Mouse (Mus musculus): ENCODE data around the gene Pla2g2c. TPM values are rescaled to one million over a fixed set of nuclear protein-coding genes. Genes with fewer than 3 reads are reported as not detected.

Gene Pla2g2c
- polyA plus RNA-seq, 1 experiment from 2014 or later = 0.47 TPM

DNA sequence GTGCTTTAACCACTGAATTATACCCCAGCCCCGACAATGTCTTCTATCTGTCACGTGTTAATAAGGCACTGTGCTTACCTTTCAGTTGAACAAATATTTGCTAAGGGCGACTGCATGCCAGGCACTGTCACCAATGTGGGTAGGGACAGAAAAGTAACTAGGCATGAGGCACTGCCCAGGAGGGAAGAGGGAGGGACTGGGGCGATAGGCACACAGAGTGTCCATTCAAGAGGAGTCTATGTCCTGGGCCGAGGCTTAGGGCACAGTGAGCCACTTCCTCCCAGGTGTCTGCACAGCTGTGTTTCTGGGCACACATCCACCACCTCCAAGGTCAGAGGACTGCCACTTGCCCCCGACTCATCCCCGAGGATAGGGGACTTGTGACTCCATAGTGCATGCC lies 12.4 kb downstream of the Pla2g2c start, which contains the start of gene Ubxn10:
TSS of gene Ubxn10 (minus strand) at position 137 of the 400 bp plus-strand sequence.
- Histone ChIP-seq H3K4me2 (replicated peaks; ENCODE audit: low read depth, low read length) (no peak within 1 kb of the TSS), H3K9me3 (ENCODE audit: low read length) (0 out of 2 replicates have a peak, but pooled peaks cover 4% of the 10 kb centered on the region), H3K36me3 (ENCODE audit: insufficient read depth, low read length) (no peaks in the 10 kb centered on the region), H3K27me3 (ENCODE audit: insufficient read depth, low read length) (no peaks in the 10 kb centered on the region), H3K4me3 (ENCODE audit: low read length) (no peak within 1 kb of the TSS), H3K4me1 (ENCODE audit: insufficient read depth, low read length) (peaks cover 16% of the 10 kb centered on the region), H3K27ac (ENCODE audit: low read length) (no peak within 1 kb of the TSS), H3K9ac (replicated peaks; ENCODE audit: low read length) (no peak within 1 kb of the TSS)
- no peak for ATAC-seq (ENCODE audit: low FRiP score, low TSS enrichment)
- 53% methylated on average over 7 of the region's 7 CpGs for WGBS

DNA sequence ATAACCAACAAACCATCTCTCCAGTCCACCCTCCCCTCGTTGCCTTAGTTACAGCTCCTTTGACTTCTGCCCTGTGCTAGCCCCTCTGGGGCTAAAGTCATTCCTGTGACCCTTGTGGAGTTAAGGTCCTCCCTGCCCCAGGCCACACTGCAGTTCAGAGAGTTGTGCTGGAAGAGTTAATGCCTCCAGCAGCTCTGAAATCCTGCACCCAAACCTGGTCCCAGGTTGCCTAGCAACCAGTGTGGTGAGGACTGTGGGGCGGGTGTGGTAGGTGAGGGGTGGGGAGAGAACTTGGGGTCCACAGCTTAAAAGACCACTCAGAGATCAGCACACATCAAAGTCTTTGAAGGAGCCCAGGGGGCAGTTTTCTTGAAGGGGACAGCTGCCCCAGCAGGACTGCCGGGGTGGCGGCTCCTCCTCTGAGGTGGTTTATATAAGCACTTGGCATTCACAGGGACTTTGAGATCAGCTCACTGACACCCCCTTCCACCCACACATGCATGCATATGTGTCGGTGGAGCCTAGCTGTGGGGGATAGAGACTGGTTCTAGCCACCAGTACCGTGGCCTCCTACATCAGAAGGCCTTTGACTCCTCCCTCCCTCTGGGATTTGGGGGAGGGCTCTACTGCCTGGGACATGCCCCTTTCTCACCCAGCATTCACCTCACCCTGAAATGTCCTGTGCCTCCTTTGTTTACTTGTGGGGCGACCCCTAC lies 14.7 kb downstream of the Pla2g2c start:
- peak; percentile 32; the same call in 1 of the 2 replicates for ATAC-seq (ENCODE audit: low FRiP score, low TSS enrichment)
- H3K9me3 ChIP-seq (ENCODE audit: low read length) = no peaks in the 10 kb centered on the region
- 19% methylated on average over 7 of the region's 7 CpGs for WGBS

DNA sequence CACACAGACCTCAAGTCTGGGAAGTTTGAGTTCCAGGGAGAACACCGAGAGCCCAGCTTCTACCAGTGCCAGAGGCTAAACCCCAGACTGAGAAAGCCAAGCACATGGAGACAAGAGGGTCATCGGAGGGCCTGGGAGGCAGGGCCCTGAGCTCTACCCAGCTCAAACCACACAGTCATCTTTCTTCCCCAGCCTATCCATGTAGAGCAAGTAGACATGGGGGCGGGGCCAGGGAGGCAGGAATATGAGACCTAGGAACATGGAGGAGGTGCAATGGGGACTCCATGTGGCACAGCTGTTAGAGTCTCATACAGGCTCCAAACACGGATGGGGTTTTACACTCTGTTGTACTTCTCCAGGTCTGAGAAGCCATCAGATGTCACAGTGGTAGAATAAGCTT lies 21.3 kb downstream of the Pla2g2c start:
- Histone ChIP-seq H3K36me3 (ENCODE audit: insufficient read depth, low read length) (no peaks in the 10 kb centered on the region), H3K4me1 (ENCODE audit: insufficient read depth, low read length) (no peaks in the 10 kb centered on the region), H3K4me2 (replicated peaks; ENCODE audit: low read depth, low read length) (no peak overlapping the region), H3K27me3 (ENCODE audit: insufficient read depth, low read length) (no peaks in the 10 kb centered on the region), H3K9me3 (ENCODE audit: low read length) (no peaks in the 10 kb centered on the region), H3K9ac (replicated peaks; ENCODE audit: low read length) (no peak overlapping the region), H3K27ac (ENCODE audit: low read length) (no peak overlapping the region), H3K4me3 (ENCODE audit: low read length) (no peak overlapping the region)
- WGBS = 48% methylated on average over 4 of the region's 4 CpGs
- ATAC-seq (ENCODE audit: low FRiP score, low TSS enrichment) = no peak

More for the DNA sequence above, 14.7 kb downstream of the Pla2g2c start:
- Histone ChIP-seq H3K27me3 (ENCODE audit: insufficient read depth, low read length) (no peaks in the 10 kb centered on the region), H3K9ac (replicated peaks; ENCODE audit: low read length) (no peak overlapping the region), H3K27ac (ENCODE audit: low read length) (no peak overlapping the region), H3K4me1 (ENCODE audit: insufficient read depth, low read length) (peaks cover 16% of the 10 kb centered on the region), H3K4me3 (ENCODE audit: low read length) (no peak overlapping the region), H3K4me2 (replicated peaks; ENCODE audit: low read depth, low read length) (no peak overlapping the region), H3K36me3 (ENCODE audit: insufficient read depth, low read length) (no peaks in the 10 kb centered on the region)

DNA sequence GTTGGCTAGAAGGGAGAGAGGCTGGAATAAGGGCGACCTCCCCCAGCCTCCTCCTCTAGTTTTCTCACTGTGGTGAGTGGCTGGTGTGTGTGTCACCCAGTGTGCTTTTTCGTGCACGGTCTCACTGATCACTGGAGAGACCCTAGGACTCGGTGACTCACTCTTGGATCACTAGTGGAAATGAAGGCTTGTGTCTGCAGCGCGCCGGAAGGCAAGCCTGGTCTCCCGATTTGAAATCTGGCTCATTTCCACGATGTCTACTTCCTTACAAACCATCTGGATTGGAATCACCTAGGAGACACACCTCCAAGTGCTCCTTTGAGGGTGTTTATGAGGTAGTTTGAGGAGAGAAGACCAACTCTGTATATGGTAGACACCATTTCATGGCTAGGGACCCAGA lies 22.3 kb downstream of the Pla2g2c start:
- no peak overlapping the region for H3K4me3 ChIP-seq (ENCODE audit: low read length)
- no peak for ATAC-seq (ENCODE audit: low FRiP score, low TSS enrichment)
- WGBS = 92% methylated on average over 9 of the region's 9 CpGs

DNA sequence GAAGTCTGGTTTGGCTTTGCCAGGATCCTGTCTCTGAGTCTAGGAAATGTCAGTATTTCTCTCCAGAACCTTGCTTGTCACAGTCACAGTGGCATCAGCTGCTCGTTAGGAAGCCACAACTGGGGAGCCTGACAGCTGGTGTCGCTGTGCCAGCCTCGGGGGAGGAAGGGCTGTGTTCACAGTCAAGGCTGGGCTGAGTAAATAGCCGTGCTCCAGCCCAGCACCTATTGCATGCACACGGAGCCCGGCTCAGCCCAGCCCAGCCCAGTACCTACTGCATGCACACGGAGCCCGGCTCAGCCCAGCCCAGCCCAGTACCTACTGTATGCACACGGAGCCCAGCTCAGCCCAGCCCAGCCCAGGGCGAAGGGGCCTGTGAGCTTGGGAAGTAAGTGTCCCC lies 23.3 kb downstream of the Pla2g2c start:
- no peaks in the 10 kb centered on the region for H3K4me1 ChIP-seq (ENCODE audit: insufficient read depth, low read length)
- H3K4me3 ChIP-seq (ENCODE audit: low read length) = no peak overlapping the region
- ATAC-seq (ENCODE audit: low FRiP score, low TSS enrichment) = peak; percentile 55
- H3K9ac ChIP-seq (replicated peaks; ENCODE audit: low read length) = no peak overlapping the region
- no peaks in the 10 kb centered on the region for H3K36me3 ChIP-seq (ENCODE audit: insufficient read depth, low read length)
- H3K4me2 ChIP-seq (replicated peaks; ENCODE audit: low read depth, low read length) = no peak overlapping the region
- 62% methylated on average over 10 of the region's 10 CpGs for WGBS
- no peak overlapping the region for H3K27ac ChIP-seq (ENCODE audit: low read length)
- peaks cover 5% of the 10 kb centered on the region; the same call in 1 of the 2 replicates for H3K9me3 ChIP-seq (ENCODE audit: low read length)
- no peaks in the 10 kb centered on the region for H3K27me3 ChIP-seq (ENCODE audit: insufficient read depth, low read length)

More for the DNA sequence above, 22.3 kb downstream of the Pla2g2c start:
- H3K4me1 ChIP-seq (ENCODE audit: insufficient read depth, low read length) = no peaks in the 10 kb centered on the region
- no peaks in the 10 kb centered on the region for H3K9me3 ChIP-seq (ENCODE audit: low read length)
- no peaks in the 10 kb centered on the region for H3K36me3 ChIP-seq (ENCODE audit: insufficient read depth, low read length)
- H3K9ac ChIP-seq (replicated peaks; ENCODE audit: low read length) = no peak overlapping the region
- no peaks in the 10 kb centered on the region for H3K27me3 ChIP-seq (ENCODE audit: insufficient read depth, low read length)
- H3K4me2 ChIP-seq (replicated peaks; ENCODE audit: low read depth, low read length) = no peak overlapping the region
- H3K27ac ChIP-seq (ENCODE audit: low read length) = no peak overlapping the region

DNA sequence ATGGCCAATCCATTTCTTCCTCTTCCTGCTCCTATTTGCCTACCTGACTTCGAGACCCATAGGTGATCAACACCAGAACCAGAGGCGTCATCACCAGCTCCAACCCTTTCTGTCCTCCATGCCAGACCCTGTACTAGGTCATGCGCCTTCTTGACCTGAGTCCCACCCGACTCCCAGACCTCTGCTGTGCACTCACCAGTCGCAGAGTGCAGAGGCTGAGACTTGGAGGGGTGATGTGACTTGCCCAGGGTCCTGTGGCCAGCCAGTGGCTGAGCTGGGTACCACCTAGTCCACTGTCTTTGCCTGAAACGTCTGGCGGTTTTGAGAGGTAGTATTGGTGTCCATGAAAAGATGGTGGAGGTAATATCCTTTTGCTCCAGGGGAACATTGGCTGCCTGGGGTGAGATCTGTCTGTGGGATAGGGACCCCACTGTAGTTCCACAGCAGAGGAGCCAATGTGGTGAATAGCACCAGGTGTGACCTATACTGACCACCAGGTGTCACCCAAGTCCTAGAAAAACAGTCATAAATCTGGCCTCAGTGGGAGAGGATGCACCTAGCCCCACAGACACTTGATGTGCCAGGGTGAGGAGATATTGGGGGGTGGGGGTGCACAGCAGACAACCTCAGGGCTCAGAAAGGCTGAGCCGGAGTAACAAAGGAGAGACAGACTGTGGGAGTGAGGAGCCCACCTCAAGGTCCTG lies 23.9 kb downstream of the Pla2g2c start:
- Histone ChIP-seq H3K4me3 (ENCODE audit: low read length) (no peak overlapping the region), H3K9me3 (ENCODE audit: low read length) (peaks cover 5% of the 10 kb centered on the region; the same call in 1 of the 2 replicates), H3K27ac (ENCODE audit: low read length) (no peak overlapping the region), H3K4me2 (replicated peaks; ENCODE audit: low read depth, low read length) (no peak overlapping the region), H3K27me3 (ENCODE audit: insufficient read depth, low read length) (no peaks in the 10 kb centered on the region), H3K4me1 (ENCODE audit: insufficient read depth, low read length) (no peaks in the 10 kb centered on the region), H3K36me3 (ENCODE audit: insufficient read depth, low read length) (no peaks in the 10 kb centered on the region), H3K9ac (replicated peaks; ENCODE audit: low read length) (no peak overlapping the region)
- ATAC-seq (ENCODE audit: low FRiP score, low TSS enrichment) = 0 out of 2 replicates have a peak, but pooled peaks have one; percentile 24
- 55% methylated on average over 8 of the region's 8 CpGs for WGBS

DNA sequence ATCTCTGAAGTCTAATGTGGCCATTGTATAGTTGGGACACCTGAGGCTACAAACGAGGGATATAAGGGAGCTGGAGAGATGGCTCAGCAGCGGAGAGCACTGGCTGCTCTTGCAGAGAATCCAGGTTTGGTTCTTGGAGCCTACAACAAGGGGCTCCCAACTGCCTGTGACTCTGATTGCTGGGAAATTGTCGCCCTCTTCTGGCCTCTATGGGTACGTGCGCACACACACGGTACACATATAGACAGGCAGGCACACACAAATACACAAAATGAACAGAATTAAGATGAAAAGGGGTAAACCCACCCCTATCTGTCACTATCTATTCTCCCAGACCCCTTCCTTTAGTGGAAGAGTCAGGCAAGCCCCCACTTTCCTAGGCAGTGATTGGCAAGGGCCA lies 28.0 kb downstream of the Pla2g2c start:
- 96% methylated on average over 6 of the region's 6 CpGs for WGBS
- no peak for ATAC-seq (ENCODE audit: low FRiP score, low TSS enrichment)
- H3K4me2 ChIP-seq (replicated peaks; ENCODE audit: low read depth, low read length) = no peak overlapping the region
- H3K9ac ChIP-seq (replicated peaks; ENCODE audit: low read length) = no peak overlapping the region
- H3K4me1 ChIP-seq (ENCODE audit: insufficient read depth, low read length) = no peaks in the 10 kb centered on the region
- H3K27ac ChIP-seq (ENCODE audit: low read length) = no peak overlapping the region
- H3K27me3 ChIP-seq (ENCODE audit: insufficient read depth, low read length) = no peaks in the 10 kb centered on the region
- H3K4me3 ChIP-seq (ENCODE audit: low read length) = no peak overlapping the region
- peaks cover 5% of the 10 kb centered on the region; the same call in 1 of the 2 replicates for H3K9me3 ChIP-seq (ENCODE audit: low read length)
- no peaks in the 10 kb centered on the region for H3K36me3 ChIP-seq (ENCODE audit: insufficient read depth, low read length)

DNA sequence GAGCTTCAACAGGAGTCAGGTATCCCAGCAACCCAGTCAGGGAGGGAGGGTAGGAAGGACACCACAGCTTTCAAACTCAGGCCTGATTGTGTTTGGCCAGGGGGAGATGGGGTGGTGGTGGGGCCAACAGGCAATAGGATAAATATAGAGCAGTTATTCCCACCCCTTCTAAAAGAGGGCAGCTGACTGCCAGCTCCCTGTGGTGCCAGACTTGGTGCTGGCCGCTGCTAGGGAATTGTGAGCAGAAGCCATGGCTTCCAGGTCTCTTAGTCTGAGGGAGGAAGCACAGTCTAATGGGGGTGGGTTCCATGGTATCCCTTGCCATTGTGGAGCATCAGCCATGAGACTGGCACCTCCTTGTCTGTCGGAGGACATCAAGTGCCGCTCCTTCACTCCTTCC lies 29.0 kb downstream of the Pla2g2c start:
- Histone ChIP-seq H3K9me3 (ENCODE audit: low read length) (peaks cover 5% of the 10 kb centered on the region; the same call in 1 of the 2 replicates), H3K27me3 (ENCODE audit: insufficient read depth, low read length) (no peaks in the 10 kb centered on the region), H3K9ac (replicated peaks; ENCODE audit: low read length) (no peak overlapping the region), H3K36me3 (ENCODE audit: insufficient read depth, low read length) (no peaks in the 10 kb centered on the region), H3K27ac (ENCODE audit: low read length) (no peak overlapping the region), H3K4me2 (replicated peaks; ENCODE audit: low read depth, low read length) (no peak overlapping the region), H3K4me3 (ENCODE audit: low read length) (no peak overlapping the region), H3K4me1 (ENCODE audit: insufficient read depth, low read length) (no peaks in the 10 kb centered on the region)
- 87% methylated on average over 3 of the region's 3 CpGs for WGBS
- no peak for ATAC-seq (ENCODE audit: low FRiP score, low TSS enrichment)

DNA sequence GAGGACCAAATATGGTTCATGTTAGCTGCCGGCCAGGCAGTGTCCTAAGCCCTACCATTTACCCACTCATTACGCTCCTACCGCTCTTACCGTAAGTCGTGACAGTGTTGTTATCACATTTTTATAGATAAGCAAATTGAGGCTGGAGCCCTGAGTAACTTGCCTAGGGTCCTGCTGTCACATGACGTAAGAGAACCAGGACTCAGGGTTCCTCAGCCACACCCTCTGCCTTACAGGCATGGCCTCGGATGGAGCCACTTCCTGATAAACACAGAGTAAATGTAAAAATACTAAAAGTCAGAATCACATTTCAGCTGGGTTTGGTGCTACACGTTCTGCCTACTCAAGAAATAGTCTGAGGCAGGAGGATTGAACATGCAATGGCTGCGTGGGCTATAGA lies 29.8 kb downstream of the Pla2g2c start:
- no peaks in the 10 kb centered on the region for H3K4me1 ChIP-seq (ENCODE audit: insufficient read depth, low read length)

DNA sequence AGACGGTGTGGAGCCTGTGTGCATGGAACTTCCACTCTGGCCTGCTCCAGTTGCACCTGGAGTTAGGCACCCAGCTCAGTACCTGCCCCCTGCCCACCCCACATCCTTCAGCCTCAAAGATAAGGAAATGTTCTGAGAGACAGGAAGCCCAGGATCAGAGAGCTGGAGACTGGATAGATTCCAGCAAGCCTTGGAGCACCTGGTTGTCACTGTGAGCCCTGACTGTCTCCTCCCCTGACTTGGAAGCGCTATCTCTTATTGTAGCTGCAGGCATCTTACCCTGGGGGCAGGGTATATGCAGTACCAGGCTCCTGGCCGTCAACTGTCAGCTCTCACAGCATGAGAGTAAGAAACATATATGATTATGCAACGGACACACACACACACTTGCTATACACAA lies 30.8 kb downstream of the Pla2g2c start:
- Histone ChIP-seq H3K36me3 (ENCODE audit: insufficient read depth, low read length) (no peaks in the 10 kb centered on the region), H3K27ac (ENCODE audit: low read length) (no peak overlapping the region), H3K9ac (replicated peaks; ENCODE audit: low read length) (no peak overlapping the region), H3K4me3 (ENCODE audit: low read length) (no peak overlapping the region), H3K4me1 (ENCODE audit: insufficient read depth, low read length) (no peaks in the 10 kb centered on the region), H3K27me3 (ENCODE audit: insufficient read depth, low read length) (no peaks in the 10 kb centered on the region), H3K4me2 (replicated peaks; ENCODE audit: low read depth, low read length) (no peak overlapping the region), H3K9me3 (ENCODE audit: low read length) (peaks cover 5% of the 10 kb centered on the region; the same call in 1 of the 2 replicates)
- WGBS = 74% methylated on average over 4 of the region's 4 CpGs
- ATAC-seq (ENCODE audit: low FRiP score, low TSS enrichment) = no peak

More for the DNA sequence above, 29.8 kb downstream of the Pla2g2c start:
- 74% methylated on average over 9 of the region's 9 CpGs for WGBS
- H3K4me3 ChIP-seq (ENCODE audit: low read length) = no peak overlapping the region
- no peak overlapping the region for H3K4me2 ChIP-seq (replicated peaks; ENCODE audit: low read depth, low read length)
- no peak overlapping the region for H3K9ac ChIP-seq (replicated peaks; ENCODE audit: low read length)
- ATAC-seq (ENCODE audit: low FRiP score, low TSS enrichment) = no peak
- no peaks in the 10 kb centered on the region for H3K36me3 ChIP-seq (ENCODE audit: insufficient read depth, low read length)
- H3K9me3 ChIP-seq (ENCODE audit: low read length) = peaks cover 5% of the 10 kb centered on the region; the same call in 1 of the 2 replicates
- H3K27ac ChIP-seq (ENCODE audit: low read length) = no peak overlapping the region
- no peaks in the 10 kb centered on the region for H3K27me3 ChIP-seq (ENCODE audit: insufficient read depth, low read length)

Measured in kidney, embryonic 16.5 days (tissue).